Mouse (Mus musculus): Measurements from ENCODE around the gene Gm20219. TPM values are rescaled to one million over a fixed set of nuclear protein-coding genes. Genes with fewer than 3 reads are reported as not detected.
"Not testable (repeated sequence)": the region's sequence is repeated elsewhere in the genome, so short reads cannot be mapped to it uniquely, and the experiment has no call there.

Gm20219 gene
- polyA plus RNA-seq, 1 experiment from 2014 or later = 0.80 TPM

DNA sequence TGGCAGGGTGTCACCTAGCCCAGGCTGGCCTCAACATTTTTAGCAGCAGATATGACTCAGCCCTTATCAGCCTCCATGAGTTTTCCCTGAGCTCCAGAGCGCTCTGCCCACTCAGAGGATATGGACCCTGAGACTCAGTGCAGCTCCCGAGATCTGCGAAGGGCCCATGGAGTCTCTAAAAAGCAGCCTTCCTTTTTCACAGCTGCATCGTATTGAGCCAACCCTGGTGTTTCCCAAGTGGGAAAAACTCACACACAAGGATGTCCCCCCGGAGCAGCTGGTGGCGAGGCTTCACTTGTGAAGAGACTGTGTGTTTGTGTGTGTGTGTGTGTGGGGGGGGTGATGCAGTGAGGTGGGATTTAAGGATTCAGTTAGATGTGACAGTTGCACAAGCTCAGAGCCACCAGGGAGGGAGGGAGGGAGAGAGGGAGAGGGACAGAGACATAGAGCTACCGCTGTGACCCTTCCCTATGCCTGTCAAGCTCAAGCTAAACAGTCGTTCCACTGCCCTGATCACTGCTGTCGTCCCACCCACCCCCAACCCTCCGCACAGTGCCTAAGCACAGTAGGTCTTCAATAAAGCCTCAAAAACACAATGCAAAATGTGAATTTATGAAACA is 45.1 kb downstream of the Gm20219 start:
- Histone ChIP-seq H3K4me3 (peak overlapping the region; percentile 35), H3K4me1 (peaks cover 56% of the 10 kb centered on the region), H3K27ac (replicated peaks) (peak overlapping the region; percentile 60), H3K27me3 (ENCODE audit: low read depth, poor library complexity, severe bottlenecking) (peaks cover 71% of the 10 kb centered on the region), H3K9me3 (replicated peaks) (peaks cover 19% of the 10 kb centered on the region), H3K36me3 (no peaks in the 10 kb centered on the region)
- WGBS = 41% methylated on average over 10 of the region's 10 CpGs
- DNase-seq (ENCODE audit: low spot score) = no peak

DNA sequence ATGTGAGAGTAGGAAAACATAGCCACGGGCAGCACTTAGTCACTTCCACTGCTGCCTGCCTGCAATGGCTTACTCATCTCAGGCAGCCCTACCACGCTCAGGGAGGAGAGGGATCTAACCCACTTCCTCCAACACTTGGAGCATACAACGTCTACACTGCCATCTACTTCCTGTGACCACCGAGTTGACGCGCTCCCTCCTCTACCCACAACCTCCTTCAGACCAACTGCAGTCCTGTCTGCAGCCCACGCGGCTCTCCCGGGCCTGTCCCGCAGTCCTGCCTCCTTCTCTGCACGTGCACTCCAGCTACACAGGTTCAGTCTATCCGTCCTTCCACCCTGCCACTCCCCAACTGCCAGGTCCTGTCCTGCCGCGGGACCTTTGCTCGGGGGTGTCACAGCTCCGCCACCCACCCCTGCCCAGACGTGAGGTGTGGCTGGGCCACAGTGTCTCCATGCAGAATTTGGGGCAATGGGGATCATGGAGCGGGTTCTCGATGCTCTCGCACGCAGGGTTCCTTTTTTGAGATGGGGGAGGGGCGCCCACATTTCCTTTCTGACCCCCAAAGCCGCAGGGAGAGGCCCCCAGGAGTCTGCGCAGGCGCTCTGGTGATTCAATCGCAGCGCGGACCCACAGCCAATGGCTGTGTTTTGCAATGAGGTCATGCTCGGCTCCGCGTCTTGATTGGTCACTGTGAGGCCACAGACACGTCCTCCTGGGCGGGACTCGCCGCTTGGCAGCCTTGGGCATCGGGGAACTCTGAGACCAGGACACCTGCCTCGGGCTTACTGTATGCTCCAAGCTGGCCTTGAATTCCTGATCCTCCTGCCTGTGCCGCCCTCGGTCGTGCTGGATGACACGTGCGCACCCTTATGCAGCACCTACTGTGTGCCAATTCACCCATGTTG is 46.8 kb downstream of the Gm20219 start:
- DNase-seq (ENCODE audit: low spot score) = peak; percentile 95
- WGBS = under 1% methylated on average over 42 of the region's 42 CpGs
- Histone ChIP-seq H3K27ac (replicated peaks) (peak overlapping the region; percentile 95), H3K9me3 (replicated peaks) (peaks cover 24% of the 10 kb centered on the region), H3K4me1 (peaks cover 59% of the 10 kb centered on the region), H3K27me3 (ENCODE audit: low read depth, poor library complexity, severe bottlenecking) (peaks cover 54% of the 10 kb centered on the region), H3K36me3 (no peaks in the 10 kb centered on the region), H3K4me3 (peak overlapping the region; percentile 80)

DNA sequence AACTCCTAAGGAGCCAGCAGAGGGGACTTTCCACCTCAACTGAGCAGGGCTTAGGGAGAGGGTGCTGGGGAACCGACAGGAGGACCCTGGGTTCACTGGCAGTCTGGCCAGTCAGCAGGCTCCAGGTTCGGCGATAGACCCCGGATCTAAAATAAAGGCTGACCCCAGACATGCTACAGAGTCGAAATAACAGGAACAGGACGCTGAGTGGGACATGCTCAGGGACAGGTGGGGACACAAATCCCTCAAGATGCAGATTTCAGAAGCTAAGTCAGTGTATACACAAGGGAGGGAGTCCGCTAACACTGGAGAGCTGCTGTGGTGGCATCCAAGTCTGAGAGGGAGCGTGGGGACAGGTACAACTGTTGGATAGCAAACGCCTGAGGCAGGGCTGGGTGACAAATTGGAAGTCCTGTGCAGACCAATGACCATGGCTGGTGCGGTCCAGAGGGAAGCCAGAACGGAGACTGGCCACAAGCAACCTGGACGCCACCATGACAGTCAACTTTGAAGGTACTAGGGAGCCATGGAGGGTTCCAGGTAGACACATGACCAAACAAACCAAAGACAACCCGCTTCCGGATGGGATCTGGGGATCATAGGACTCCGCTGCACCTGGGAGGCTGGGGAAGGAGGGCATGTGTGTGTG is 47.6 kb downstream of the Gm20219 start:
- 59% methylated on average over 15 of the region's 15 CpGs for WGBS
- Histone ChIP-seq H3K27ac (replicated peaks) (peak overlapping the region; percentile 95), H3K4me3 (peak overlapping the region; percentile 80), H3K9me3 (replicated peaks) (peaks cover 15% of the 10 kb centered on the region), H3K4me1 (peaks cover 59% of the 10 kb centered on the region), H3K36me3 (no peaks in the 10 kb centered on the region), H3K27me3 (ENCODE audit: low read depth, poor library complexity, severe bottlenecking) (peaks cover 45% of the 10 kb centered on the region)
- DNase-seq (ENCODE audit: low spot score) = no peak

DNA sequence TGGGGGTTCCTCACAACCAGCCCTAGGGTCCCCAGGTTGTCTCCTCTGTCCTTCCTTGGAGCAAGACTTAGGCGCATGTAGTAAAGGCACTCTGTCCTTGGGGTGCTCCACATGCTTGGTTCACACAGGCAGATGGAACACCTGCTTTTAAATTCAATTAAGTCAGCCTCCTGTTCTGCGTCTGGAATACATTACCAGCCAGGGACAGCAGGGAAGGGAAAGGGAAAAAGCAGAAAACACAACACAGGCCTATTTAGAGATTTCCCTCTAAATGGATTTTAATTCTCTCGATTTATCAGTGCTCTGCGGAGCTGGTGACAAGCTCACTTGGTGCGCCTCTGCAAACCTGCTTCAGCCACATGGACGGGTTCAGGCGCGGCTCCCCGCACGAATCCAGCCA is 48.8 kb downstream of the Gm20219 start:
- H3K36me3 ChIP-seq = no peaks in the 10 kb centered on the region
- H3K4me3 ChIP-seq = no peak overlapping the region
- H3K9me3 ChIP-seq (replicated peaks) = peaks cover 14% of the 10 kb centered on the region; the same call in 1 of the 2 replicates
- WGBS = 84% methylated on average over 10 of the region's 10 CpGs
- peaks cover 48% of the 10 kb centered on the region for H3K4me1 ChIP-seq
- peaks cover 33% of the 10 kb centered on the region for H3K27me3 ChIP-seq (ENCODE audit: low read depth, poor library complexity, severe bottlenecking)
- H3K27ac ChIP-seq (replicated peaks) = no peak overlapping the region
- DNase-seq (ENCODE audit: low spot score) = no peak

DNA sequence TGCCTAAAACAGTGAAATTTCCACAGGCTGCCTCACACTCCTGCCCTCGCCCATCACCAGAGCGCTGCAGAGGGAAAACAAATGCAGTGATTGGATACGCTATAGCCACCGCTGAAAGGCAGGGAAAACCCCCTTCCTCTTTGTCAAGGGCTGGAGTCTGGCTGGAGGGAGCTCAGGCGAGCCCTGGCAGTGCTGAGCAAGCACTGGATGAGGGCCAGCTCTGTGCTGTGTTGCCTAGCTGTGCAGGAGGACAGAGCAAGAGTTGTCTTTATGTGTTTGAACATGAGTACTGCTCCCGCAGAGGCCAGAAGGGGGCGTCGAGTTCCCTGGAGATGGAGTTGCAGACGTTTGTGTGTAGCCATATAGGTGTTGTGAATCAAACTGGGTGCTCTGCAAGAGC is 51.7 kb downstream of the Gm20219 start:
- no peak for DNase-seq (ENCODE audit: low spot score)

DNA sequence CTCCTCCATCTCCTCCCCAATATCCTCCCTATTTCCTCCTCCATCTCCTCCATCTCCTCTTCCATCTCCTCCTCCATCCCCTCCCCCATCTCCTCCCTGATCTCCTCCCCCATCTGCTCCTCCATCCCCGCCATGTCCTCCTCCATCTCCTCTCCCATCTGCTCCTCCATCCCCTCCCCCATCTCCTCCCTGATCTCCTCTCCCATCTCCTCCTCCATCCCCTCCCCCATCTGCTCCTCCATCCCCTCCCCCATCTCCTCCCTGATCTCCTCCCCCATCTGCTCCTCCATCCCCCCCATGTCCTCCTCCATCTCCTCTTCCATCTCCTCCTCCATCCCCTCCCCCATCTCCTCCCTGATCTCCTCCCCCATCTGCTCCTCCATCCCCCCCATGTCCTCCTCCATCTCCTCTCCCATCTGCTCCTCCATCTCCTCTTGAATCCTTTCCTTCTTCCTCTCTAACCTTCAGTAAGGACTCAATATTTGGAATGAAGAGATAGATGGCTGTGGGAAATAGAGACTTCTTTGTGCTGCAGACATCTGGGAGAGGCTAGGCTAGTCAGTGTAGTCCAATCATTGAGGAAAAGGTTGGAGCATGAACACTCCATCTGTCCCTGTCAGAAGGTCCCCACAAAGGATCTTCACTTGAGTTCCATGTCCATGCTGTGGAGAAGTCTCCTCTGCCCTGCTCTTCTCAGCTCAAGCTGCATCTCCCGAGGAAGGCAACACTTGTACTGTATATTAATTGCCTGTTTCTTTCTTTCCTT is 52.4 kb downstream of the Gm20219 start:
- DNase-seq (ENCODE audit: low spot score); H3K36me3 ChIP-seq; H3K4me3 ChIP-seq; H3K27me3 ChIP-seq (ENCODE audit: low read depth, poor library complexity, severe bottlenecking); H3K27ac ChIP-seq (replicated peaks): not testable (repeated sequence)
- 54% methylated on average over 2 of the region's 2 CpGs for WGBS
- peaks cover 14% of the 10 kb centered on the region for H3K4me1 ChIP-seq
- peaks cover 26% of the 10 kb centered on the region for H3K9me3 ChIP-seq (replicated peaks)

More for the DNA sequence above, 51.7 kb downstream of the Gm20219 start:
- 0 out of 2 replicates have a peak, but pooled peaks cover 10% of the 10 kb centered on the region for H3K27me3 ChIP-seq (ENCODE audit: low read depth, poor library complexity, severe bottlenecking)
- H3K9me3 ChIP-seq (replicated peaks) = peaks cover 20% of the 10 kb centered on the region
- H3K4me1 ChIP-seq = peaks cover 21% of the 10 kb centered on the region
- no peaks in the 10 kb centered on the region for H3K36me3 ChIP-seq
- 36% methylated on average over 9 of the region's 9 CpGs for WGBS
- H3K27ac ChIP-seq (replicated peaks) = 0 out of 2 replicates have a peak overlapping the region, but pooled peaks have one; percentile 38
- H3K4me3 ChIP-seq = no peak overlapping the region

Other genes with a start within 250 kb of the Gm20219 start
- gene Kdm4b, start 228.3 kb downstream of the Gm20219 start, polyA plus RNA-seq (2016; fragmentation: Nextera tagmentation; extraction: Ambion mirVana) = 45.2 and 56.1 TPM in 2 replicates
- gene Ptprs, start 77.9 kb downstream of the Gm20219 start, polyA plus RNA-seq (2016; fragmentation: Nextera tagmentation; extraction: Ambion mirVana) = 89.7 and 131 TPM in 2 replicates
- not detected in 2 replicates for gene Znrf4, start 42.0 kb downstream of the Gm20219 start, polyA plus RNA-seq (2016; fragmentation: Nextera tagmentation; extraction: Ambion mirVana)
- 80.9 and 85.6 TPM in 2 replicates for gene Safb2, start 30.2 kb upstream of the Gm20219 start, polyA plus RNA-seq (2016; fragmentation: Nextera tagmentation; extraction: Ambion mirVana)
- 148 and 157 TPM in 2 replicates for gene Safb, start 30.4 kb upstream of the Gm20219 start, polyA plus RNA-seq (2016; fragmentation: Nextera tagmentation; extraction: Ambion mirVana)
- gene 2410015M20Rik, start 55.4 kb upstream of the Gm20219 start, polyA plus RNA-seq (2016; fragmentation: Nextera tagmentation; extraction: Ambion mirVana) = 197 and 202 TPM in 2 replicates
- gene Rpl36, start 59.0 kb upstream of the Gm20219 start, polyA plus RNA-seq (2016; fragmentation: Nextera tagmentation; extraction: Ambion mirVana) = 1,286 and 1,494 TPM in 2 replicates
- 52.4 and 54.4 TPM in 2 replicates for gene Lonp1, start 72.5 kb upstream of the Gm20219 start, polyA plus RNA-seq (2016; fragmentation: Nextera tagmentation; extraction: Ambion mirVana)
- gene Catsperd, start 73.8 kb upstream of the Gm20219 start, polyA plus RNA-seq (2016; fragmentation: Nextera tagmentation; extraction: Ambion mirVana) = 0.61 and 0.79 TPM in 2 replicates
- 140 and 145 TPM in 2 replicates for gene Ranbp3, start 118.9 kb upstream of the Gm20219 start, polyA plus RNA-seq (2016; fragmentation: Nextera tagmentation; extraction: Ambion mirVana)
- 385 and 393 TPM in 2 replicates for gene Ndufa11, start 163.4 kb upstream of the Gm20219 start, polyA plus RNA-seq (2016; fragmentation: Nextera tagmentation; extraction: Ambion mirVana)
- gene Vmac, start 163.6 kb upstream of the Gm20219 start, polyA plus RNA-seq (2016; fragmentation: Nextera tagmentation; extraction: Ambion mirVana) = 12.0 and 16.5 TPM in 2 replicates
- gene Nrtn, start 203.1 kb upstream of the Gm20219 start, polyA plus RNA-seq (2016; fragmentation: Nextera tagmentation; extraction: Ambion mirVana) = 4.1 and 5.6 TPM in 2 replicates
- gene Dus3l, start 210.4 kb upstream of the Gm20219 start, polyA plus RNA-seq (2016; fragmentation: Nextera tagmentation; extraction: Ambion mirVana) = 44.7 and 45.6 TPM in 2 replicates
- gene Prr22, start 215.9 kb upstream of the Gm20219 start, polyA plus RNA-seq (2016; fragmentation: Nextera tagmentation; extraction: Ambion mirVana) = 1.5 and 2.2 TPM in 2 replicates

Measured in midbrain, embryonic 10.5 days (tissue).